Mouse (Mus musculus) heart, embryonic 12.5 days (tissue): ENCODE measurements at regions not wholly inside any gene's neighbourhood (a gene's known extent, or its start where the extent isn't known, plus 50 kb on each side); places are given as distances from the start of the nearest gene placed in this dataset.

ENCODE experiments used
- ATAC-seq: fragments of 200-750 bp; cut with Nextera tagmentation; 2 replicates; pipeline ENCODE4 v1.8.0; 2017; ENCODE audit warnings: moderate TSS enrichment, moderate library complexity; ENCODE audit not compliant: insufficient number of reproducible peaks, low FRiP score
- H3K27ac ChIP-seq: fragments of 300-500 bp; sonication (generic); 2 replicates; pipeline ENCODE4 v1.5.1; 2016; ENCODE audit warnings: mild to moderate bottlenecking, moderate library complexity; ENCODE audit not compliant: poor library complexity, severe bottlenecking
- H3K27me3 ChIP-seq: fragments of 300-500 bp; sonication (generic); replicated peaks from 2 replicates; pipeline ENCODE4 v1.6.1; 2016; ENCODE audit warnings: mild to moderate bottlenecking, moderate library complexity
- H3K36me3 ChIP-seq: fragments of 300-500 bp; sonication (generic); 2 replicates; pipeline ENCODE4 v1.6.1; 2016; ENCODE audit warnings: mild to moderate bottlenecking, moderate library complexity
- H3K4me1 ChIP-seq: fragments of 300-500 bp; sonication (generic); replicated peaks from 2 replicates; pipeline ENCODE4 v1.6.1; 2016; ENCODE audit warnings: mild to moderate bottlenecking
- H3K4me2 ChIP-seq: fragments of 300-500 bp; sonication (generic); 2 replicates; pipeline ENCODE4 v1.6.1; 2016; ENCODE audit warnings: mild to moderate bottlenecking, moderate library complexity
- H3K4me3 ChIP-seq: fragments of 300-500 bp; sonication (generic); 2 replicates; pipeline ENCODE4 v1.5.1; 2016; ENCODE audit warnings: mild to moderate bottlenecking
- H3K9ac ChIP-seq: fragments of 300-500 bp; sonication (generic); 2 replicates; pipeline ENCODE4 v1.6.1; 2016; ENCODE audit warnings: mild to moderate bottlenecking, moderate library complexity
- H3K9me3 ChIP-seq: fragments of 300-500 bp; sonication (generic); replicated peaks from 2 replicates; pipeline ENCODE4 v1.6.1; 2016; ENCODE audit warnings: mild to moderate bottlenecking, moderate library complexity
- WGBS: fragments of 180-500 bp; shearing (Covaris S2); methylation state at CpG from one replicate; pipeline ENCODE4 v1.1.7; 2016; 5-methylcytosine and 5-hydroxymethylcytosine counted together

GRCm38 (mm10) chr1:137428110-137428509, 467.9 kb upstream of the Nr5a2 start:
- Histone ChIP-seq H3K27me3 (no peaks in the 10 kb centered on the region), H3K4me1 (0 out of 2 replicates have a peak, but pooled peaks cover 4% of the 10 kb centered on the region), H3K9ac (no peak overlapping the region), H3K4me3 (no peak overlapping the region), H3K27ac (no peak overlapping the region), H3K36me3 (no peaks in the 10 kb centered on the region), H3K4me2 (no peak overlapping the region), H3K9me3 (no peaks in the 10 kb centered on the region)
- WGBS: 83% methylated on average over 1 of the region's 1 CpGs
- ATAC-seq: no peak

- Histone ChIP-seq H3K9me3 (no peaks in the 10 kb centered on the region), H3K4me3 (no peak overlapping the region), H3K36me3 (no peaks in the 10 kb centered on the region), H3K4me2 (no peak overlapping the region), H3K27ac (no peak overlapping the region), H3K4me1 (no peaks in the 10 kb centered on the region), H3K27me3 (no peaks in the 10 kb centered on the region), H3K9ac (no peak overlapping the region)
- WGBS: 76% methylated on average over 3 of the region's 3 CpGs
- no peak for ATAC-seq
Observed at GRCm38 (mm10) chr1:137418388-137418787, 458.1 kb upstream of the Nr5a2 start.

GRCm38 (mm10) chr1:137396736-137397135, 436.5 kb upstream of the Nr5a2 start:
- Histone ChIP-seq H3K4me1 (no peaks in the 10 kb centered on the region), H3K27me3 (no peaks in the 10 kb centered on the region), H3K4me2 (no peak overlapping the region), H3K36me3 (no peaks in the 10 kb centered on the region), H3K9me3 (no peaks in the 10 kb centered on the region), H3K9ac (no peak overlapping the region), H3K27ac (no peak overlapping the region), H3K4me3 (no peak overlapping the region)
- no peak for ATAC-seq

- Histone ChIP-seq H3K27me3 (no peaks in the 10 kb centered on the region), H3K4me3 (no peak overlapping the region), H3K9ac (no peak overlapping the region), H3K4me1 (no peaks in the 10 kb centered on the region), H3K9me3 (no peaks in the 10 kb centered on the region), H3K4me2 (no peak overlapping the region), H3K27ac (no peak overlapping the region), H3K36me3 (no peaks in the 10 kb centered on the region)
- ATAC-seq: no peak
- 72% methylated on average over 4 of the region's 4 CpGs for WGBS
Observed at GRCm38 (mm10) chr1:137387509-137387908, 427.3 kb upstream of the Nr5a2 start.

- no peak overlapping the region for H3K9ac ChIP-seq
- no peak overlapping the region for H3K27ac ChIP-seq
- no peaks in the 10 kb centered on the region for H3K27me3 ChIP-seq
- no peak overlapping the region for H3K4me2 ChIP-seq
- H3K36me3 ChIP-seq: no peaks in the 10 kb centered on the region
- no peak overlapping the region for H3K4me3 ChIP-seq
- ATAC-seq: no peak
- no peaks in the 10 kb centered on the region for H3K4me1 ChIP-seq
- 31% methylated on average over 6 of the region's 6 CpGs for WGBS
- H3K9me3 ChIP-seq: no peaks in the 10 kb centered on the region
Observed at GRCm38 (mm10) chr1:137378072-137378985, 418.1 kb upstream of the Nr5a2 start.

- Histone ChIP-seq H3K36me3 (no peaks in the 10 kb centered on the region), H3K4me2 (no peak overlapping the region), H3K4me3 (no peak overlapping the region), H3K9me3 (no peaks in the 10 kb centered on the region), H3K9ac (no peak overlapping the region), H3K27me3 (no peaks in the 10 kb centered on the region), H3K4me1 (no peaks in the 10 kb centered on the region), H3K27ac (no peak overlapping the region)
- no peak for ATAC-seq
- WGBS: 68% methylated on average over 10 of the region's 10 CpGs
Observed at GRCm38 (mm10) chr1:137376685-137377084, 416.4 kb upstream of the Nr5a2 start.

- Histone ChIP-seq H3K27me3 (no peaks in the 10 kb centered on the region), H3K9me3 (no peaks in the 10 kb centered on the region), H3K4me1 (no peaks in the 10 kb centered on the region), H3K4me3 (no peak overlapping the region), H3K36me3 (no peaks in the 10 kb centered on the region), H3K27ac (no peak overlapping the region), H3K4me2 (no peak overlapping the region), H3K9ac (no peak overlapping the region)
- WGBS: 66% methylated on average over 4 of the region's 4 CpGs
- ATAC-seq: no peak
Observed at GRCm38 (mm10) chr1:137374641-137375040, 414.4 kb upstream of the Nr5a2 start.

- WGBS: 65% methylated on average over 15 of the region's 15 CpGs
- ATAC-seq: no peak
- Histone ChIP-seq H3K4me1 (no peaks in the 10 kb centered on the region), H3K36me3 (no peaks in the 10 kb centered on the region), H3K9me3 (no peaks in the 10 kb centered on the region), H3K9ac (no peak overlapping the region), H3K27me3 (no peaks in the 10 kb centered on the region), H3K27ac (no peak overlapping the region), H3K4me2 (no peak overlapping the region), H3K4me3 (no peak overlapping the region)
Observed at GRCm38 (mm10) chr1:137373509-137374420, 413.5 kb upstream of the Nr5a2 start.

- Histone ChIP-seq H3K9ac (no peak overlapping the region), H3K36me3 (no peaks in the 10 kb centered on the region), H3K27me3 (no peaks in the 10 kb centered on the region), H3K4me2 (no peak overlapping the region), H3K9me3 (no peaks in the 10 kb centered on the region), H3K27ac (no peak overlapping the region), H3K4me1 (no peaks in the 10 kb centered on the region), H3K4me3 (no peak overlapping the region)
- no peak for ATAC-seq
- WGBS: 87% methylated on average over 3 of the region's 3 CpGs
Observed at GRCm38 (mm10) chr1:137372236-137372635, 412.0 kb upstream of the Nr5a2 start.

GRCm38 (mm10) chr1:137364396-137364795, 404.1 kb upstream of the Nr5a2 start:
- H3K27ac ChIP-seq: no peak overlapping the region
- no peak overlapping the region for H3K4me3 ChIP-seq
- ATAC-seq: no peak
- H3K4me2 ChIP-seq: no peak overlapping the region
- no peaks in the 10 kb centered on the region for H3K27me3 ChIP-seq
- H3K9ac ChIP-seq: no peak overlapping the region
- no peaks in the 10 kb centered on the region; the same call in 1 of the 2 replicates for H3K9me3 ChIP-seq
- no peaks in the 10 kb centered on the region for H3K36me3 ChIP-seq
- H3K4me1 ChIP-seq: no peaks in the 10 kb centered on the region

- Histone ChIP-seq H3K36me3 (no peaks in the 10 kb centered on the region), H3K9ac (no peak overlapping the region), H3K27me3 (no peaks in the 10 kb centered on the region), H3K4me3 (no peak overlapping the region), H3K9me3 (no peaks in the 10 kb centered on the region; the same call in 1 of the 2 replicates), H3K27ac (no peak overlapping the region), H3K4me2 (no peak overlapping the region), H3K4me1 (no peaks in the 10 kb centered on the region)
- ATAC-seq: no peak
- 86% methylated on average over 2 of the region's 2 CpGs for WGBS
Observed at GRCm38 (mm10) chr1:137363969-137364368, 403.7 kb upstream of the Nr5a2 start.
